Mouse (Mus musculus): ENCODE results near the gene Tmem251. TPM values are rescaled to one million over a fixed set of nuclear protein-coding genes. Genes with fewer than 3 reads are reported as not detected.
A peak's percentile ranks its signal among the peaks of the same experiment; 100 is the strongest.

Gene Tmem251
- polyA plus RNA-seq, 1 experiment from 2014 or later: 15.2 TPM

DNA sequence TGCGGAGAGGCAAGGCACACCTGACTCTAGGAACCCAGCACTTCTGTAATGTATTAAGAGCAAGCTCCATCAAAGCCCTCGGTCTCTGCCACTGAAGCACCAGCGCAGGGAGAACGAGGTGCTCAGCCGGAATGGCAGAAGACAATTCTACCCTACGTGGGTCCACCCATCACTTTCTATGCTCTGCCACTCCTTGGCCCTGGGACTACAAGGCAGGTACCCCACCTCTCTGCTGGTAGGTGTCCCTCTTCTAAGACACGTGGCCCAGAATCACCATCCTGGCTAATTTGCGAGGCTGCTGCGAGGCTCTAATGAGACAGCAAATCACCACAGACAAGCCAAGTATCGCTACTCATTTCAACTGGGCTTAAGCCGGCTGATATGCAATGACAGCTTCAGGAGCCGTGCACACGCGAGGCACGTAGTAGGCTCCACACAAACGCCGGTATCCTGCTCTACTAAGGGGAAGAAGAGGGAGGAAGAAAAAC lies 39.6 kb upstream of the Tmem251 start:
- ATAC-seq (replicated peaks; ENCODE audit: low FRiP score, low read depth): no peak
- peaks cover 13% of the 10 kb centered on the region for H3K4me1 ChIP-seq (replicated peaks; ENCODE audit: insufficient read depth, low read length)
- peak overlapping the region; percentile 95; the same call in 1 of the 2 replicates for H3K27ac ChIP-seq
- WGBS: 9% methylated on average over 17 of the region's 17 CpGs
- H3K9ac ChIP-seq (ENCODE audit: low read depth, low read length): peak overlapping the region; percentile 93
- no peaks in the 10 kb centered on the region for H3K36me3 ChIP-seq (ENCODE audit: insufficient read depth, low read length)
- no peaks in the 10 kb centered on the region for H3K9me3 ChIP-seq (replicated peaks; ENCODE audit: low read length)
- no peak for DNase-seq (ENCODE audit: low spot score)
- TF ChIP-seq CTCF (IDR thresholded peaks at IDR 0.05; ENCODE audit: low read depth): no peak
- peak overlapping the region; percentile 96 for H3K4me2 ChIP-seq (ENCODE audit: low read length)
- no peaks in the 10 kb centered on the region for H3K27me3 ChIP-seq (ENCODE audit: insufficient read depth, low read length)
- peak overlapping the region; percentile 78 for H3K4me3 ChIP-seq (replicated peaks; ENCODE audit: low read depth, low read length)

DNA sequence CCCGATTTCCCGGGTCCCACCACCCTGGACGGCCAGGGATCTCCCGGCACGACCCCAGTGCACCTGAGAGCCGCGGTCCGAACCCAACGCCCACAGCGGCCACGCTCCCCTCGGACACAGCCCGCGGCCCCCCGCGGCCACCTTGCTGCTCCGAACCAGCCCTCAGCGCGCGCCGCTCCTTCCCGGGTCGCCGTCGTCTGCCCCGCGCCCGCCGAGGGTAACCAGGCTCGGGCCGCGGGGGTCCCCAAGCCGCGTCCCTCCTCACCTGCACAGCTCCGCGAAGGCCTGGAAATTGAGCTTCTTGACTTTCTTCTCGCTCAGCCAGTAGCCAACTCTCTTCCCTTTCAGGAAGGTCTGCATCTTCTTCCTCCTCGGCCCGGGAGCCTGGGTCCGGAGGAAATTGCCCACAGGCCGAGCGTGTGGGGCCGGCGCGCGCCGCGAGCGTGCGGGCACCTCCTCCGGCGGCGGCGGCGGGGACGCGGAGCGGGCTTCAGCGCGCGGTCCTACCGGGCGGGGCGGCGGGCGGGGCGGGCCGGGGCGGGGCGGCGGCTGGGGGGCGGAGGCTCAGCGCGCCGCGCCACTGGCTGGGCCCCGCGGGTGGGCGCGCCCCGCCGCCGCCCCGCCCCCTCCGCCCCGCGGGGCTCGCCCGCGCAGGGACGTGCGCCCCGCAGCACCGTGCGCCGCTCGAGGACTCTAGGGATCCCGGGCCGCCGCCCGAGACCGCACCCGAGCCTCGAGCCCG lies 38.9 kb upstream of the Tmem251 start, which contains the start of gene Itpk1:
TSS of gene Itpk1 (minus strand) at position 474 of the 742 bp plus-strand sequence.
- H3K4me1 ChIP-seq (replicated peaks; ENCODE audit: insufficient read depth, low read length): peaks cover 13% of the 10 kb centered on the region
- H3K27me3 ChIP-seq (ENCODE audit: insufficient read depth, low read length): no peaks in the 10 kb centered on the region
- ATAC-seq (replicated peaks; ENCODE audit: low FRiP score, low read depth) (peak; percentile 90), DNase-seq (ENCODE audit: low spot score) (peak; percentile 62)
- under 1% methylated on average over 70 of the region's 105 CpGs for whole genome bisulfite sequencing
- H3K4me3 ChIP-seq (replicated peaks; ENCODE audit: low read depth, low read length): peak within 1 kb of the TSS; percentile 78
- H3K27ac ChIP-seq: peak within 1 kb of the TSS; percentile 95
- TF ChIP-seq CTCF (IDR thresholded peaks at IDR 0.05; ENCODE audit: low read depth): no peak
- peak within 1 kb of the TSS; percentile 96 for H3K4me2 ChIP-seq (ENCODE audit: low read length)
- no peaks in the 10 kb centered on the region for H3K36me3 ChIP-seq (ENCODE audit: insufficient read depth, low read length)
- H3K9me3 ChIP-seq (replicated peaks; ENCODE audit: low read length): no peaks in the 10 kb centered on the region
- H3K9ac ChIP-seq (ENCODE audit: low read depth, low read length): peak within 1 kb of the TSS; percentile 93

DNA sequence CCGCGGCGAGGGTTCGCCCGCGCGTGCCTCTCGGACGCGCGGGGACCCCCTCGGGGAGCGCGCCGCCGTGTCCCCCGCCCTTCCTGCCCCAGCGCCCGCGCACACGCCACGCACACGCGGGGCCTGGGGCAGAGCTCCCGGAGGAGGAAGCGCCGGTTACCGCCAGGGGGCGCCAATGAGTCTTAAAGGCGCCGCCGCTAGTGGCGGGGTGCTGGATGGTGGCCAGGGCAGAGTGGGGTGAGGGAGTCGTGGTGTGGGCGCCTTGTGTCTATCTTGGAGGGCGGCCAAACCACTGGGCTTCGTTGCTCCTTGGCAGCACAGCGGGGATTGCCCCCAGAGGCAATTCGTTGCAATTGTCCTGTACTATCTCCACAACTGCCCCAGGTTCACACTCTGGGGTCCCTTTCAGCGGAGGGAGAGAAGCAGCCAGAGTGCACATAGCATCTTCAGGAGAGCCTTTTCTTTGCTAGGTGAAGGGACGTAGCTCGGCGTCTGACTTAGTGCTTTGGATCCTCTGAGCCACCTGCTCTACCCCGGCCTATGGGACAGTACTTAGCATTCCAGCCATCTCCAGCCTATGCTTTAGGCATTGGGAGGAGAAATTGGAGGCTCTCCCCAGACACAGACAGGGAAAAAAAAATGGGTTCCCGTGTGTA lies 38.2 kb upstream of the Tmem251 start:
- no peaks in the 10 kb centered on the region for H3K36me3 ChIP-seq (ENCODE audit: insufficient read depth, low read length)
- peaks cover 13% of the 10 kb centered on the region for H3K4me1 ChIP-seq (replicated peaks; ENCODE audit: insufficient read depth, low read length)
- H3K27me3 ChIP-seq (ENCODE audit: insufficient read depth, low read length): no peaks in the 10 kb centered on the region
- 2% methylated on average over 44 of the region's 45 CpGs for WGBS
- H3K4me2 ChIP-seq (ENCODE audit: low read length): peak overlapping the region; percentile 96
- DNase-seq (ENCODE audit: low spot score) (peak; percentile 80), ATAC-seq (replicated peaks; ENCODE audit: low FRiP score, low read depth) (peak; percentile 74)
- H3K27ac ChIP-seq: peak overlapping the region; percentile 95
- peak overlapping the region; percentile 93 for H3K9ac ChIP-seq (ENCODE audit: low read depth, low read length)
- no peaks in the 10 kb centered on the region for H3K9me3 ChIP-seq (replicated peaks; ENCODE audit: low read length)
- peak; percentile 86 for TF ChIP-seq CTCF (IDR thresholded peaks at IDR 0.05; ENCODE audit: low read depth)
- H3K4me3 ChIP-seq (replicated peaks; ENCODE audit: low read depth, low read length): peak overlapping the region; percentile 78

DNA sequence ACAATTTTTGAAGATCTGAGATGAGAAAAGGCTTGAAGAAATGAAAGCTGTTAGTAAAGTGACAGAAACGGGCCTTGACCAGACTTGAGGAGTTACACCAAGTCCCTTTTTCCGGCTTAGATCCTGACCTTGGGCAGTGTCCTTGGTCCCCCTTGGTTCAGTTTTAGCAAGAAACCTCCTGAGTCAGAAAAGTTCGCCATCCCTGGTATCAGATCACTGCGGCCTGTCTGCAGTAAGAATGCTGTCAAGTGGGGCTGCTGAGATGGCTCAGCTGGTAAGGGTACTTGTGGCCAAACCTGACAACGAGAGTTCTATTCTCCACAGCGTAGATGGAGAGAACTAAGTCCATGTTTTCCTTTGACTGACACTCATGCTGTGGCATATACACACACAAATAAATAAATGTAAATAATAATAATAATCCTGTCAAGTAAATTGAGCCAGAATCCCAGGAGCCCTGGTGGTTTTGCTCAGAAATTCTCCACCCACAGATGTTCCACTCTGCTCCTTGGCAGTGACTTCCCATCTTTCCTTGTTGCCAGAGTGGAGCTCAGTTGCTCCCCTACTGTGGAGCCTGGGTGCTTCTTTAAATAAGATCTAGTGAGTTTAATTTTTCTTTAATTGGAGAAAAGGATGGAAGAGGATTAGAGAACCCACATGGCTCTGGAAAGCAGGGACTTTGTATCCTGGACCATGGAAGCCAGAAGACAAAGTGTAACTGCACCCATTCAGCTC lies 37.5 kb upstream of the Tmem251 start:
- WGBS: 65% methylated on average over 6 of the region's 6 CpGs
- Histone ChIP-seq H3K9ac (ENCODE audit: low read depth, low read length) (0 out of 2 replicates have a peak overlapping the region, but pooled peaks have one; percentile 93), H3K4me2 (ENCODE audit: low read length) (peak overlapping the region; percentile 96; the same call in 1 of the 2 replicates), H3K4me3 (replicated peaks; ENCODE audit: low read depth, low read length) (no peak overlapping the region), H3K27me3 (ENCODE audit: insufficient read depth, low read length) (no peaks in the 10 kb centered on the region), H3K27ac (no peak overlapping the region), H3K9me3 (replicated peaks; ENCODE audit: low read length) (no peaks in the 10 kb centered on the region), H3K36me3 (ENCODE audit: insufficient read depth, low read length) (no peaks in the 10 kb centered on the region), H3K4me1 (replicated peaks; ENCODE audit: insufficient read depth, low read length) (peaks cover 13% of the 10 kb centered on the region)
- ATAC-seq (replicated peaks; ENCODE audit: low FRiP score, low read depth) (no peak), DNase-seq (ENCODE audit: low spot score) (no peak)
- no peak for TF ChIP-seq CTCF (IDR thresholded peaks at IDR 0.05; ENCODE audit: low read depth)

DNA sequence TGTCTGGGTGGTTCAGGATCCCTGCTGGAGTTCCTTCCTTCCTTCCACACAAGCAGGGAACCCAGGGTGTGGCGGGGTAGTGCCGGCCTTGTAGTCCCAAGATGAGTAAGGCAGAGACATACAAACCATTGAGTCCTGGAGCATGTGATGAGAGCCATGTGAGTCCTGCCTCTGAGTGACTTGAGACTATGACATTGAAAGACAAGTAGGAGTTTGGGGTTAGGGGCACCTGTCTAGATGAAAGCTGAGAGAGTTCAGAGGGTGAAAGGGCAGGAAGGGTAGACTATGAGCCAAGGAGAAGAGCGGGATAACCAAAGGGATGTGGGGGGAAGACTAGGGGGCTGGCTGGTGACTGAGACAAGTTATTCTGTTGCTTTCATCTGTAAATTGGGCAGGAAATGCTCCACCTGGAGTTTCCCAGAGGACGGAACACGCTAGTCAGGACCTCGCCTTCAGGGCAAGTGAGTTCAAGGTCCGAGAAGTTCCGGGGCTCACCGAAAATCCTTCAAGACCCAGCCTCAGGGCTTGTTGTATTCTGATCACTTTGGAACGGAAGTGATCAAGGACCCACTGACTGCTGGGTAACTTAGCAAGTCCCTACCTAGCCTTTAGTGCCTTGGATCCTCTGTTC lies 36.6 kb upstream of the Tmem251 start:
- Histone ChIP-seq H3K36me3 (ENCODE audit: insufficient read depth, low read length) (no peaks in the 10 kb centered on the region), H3K27ac (no peak overlapping the region), H3K27me3 (ENCODE audit: insufficient read depth, low read length) (no peaks in the 10 kb centered on the region), H3K4me1 (replicated peaks; ENCODE audit: insufficient read depth, low read length) (peaks cover 13% of the 10 kb centered on the region), H3K9me3 (replicated peaks; ENCODE audit: low read length) (no peaks in the 10 kb centered on the region), H3K4me3 (replicated peaks; ENCODE audit: low read depth, low read length) (no peak overlapping the region), H3K9ac (ENCODE audit: low read depth, low read length) (no peak overlapping the region), H3K4me2 (ENCODE audit: low read length) (no peak overlapping the region)
- 80% methylated on average over 10 of the region's 10 CpGs for WGBS
- ATAC-seq (replicated peaks; ENCODE audit: low FRiP score, low read depth) (no peak), DNase-seq (ENCODE audit: low spot score) (no peak)
- TF ChIP-seq CTCF (IDR thresholded peaks at IDR 0.05; ENCODE audit: low read depth): no peak

Data from kidney, postnatal 0 days (tissue).